Mouse (Mus musculus) brain, embryonic 14.5 days (tissue): ENCODE measurements around the gene Cacna1d.

Experiments
- CTCF ChIP-seq: fragments of 200-500 bp; IDR thresholded peaks from 2 replicates; pipeline ENCODE4 v1.5.1; 2012; ENCODE audit warnings: inconsistent platforms, mild to moderate bottlenecking, moderate library complexity, borderline replicate concordance; ENCODE audit not compliant: insufficient read depth, insufficient read length; ENCODE audit errors: extremely low read depth
- POLR2A ChIP-seq: fragments of 200-500 bp; IDR thresholded peaks from 2 replicates; pipeline ENCODE4 v1.6.1; 2012; ENCODE audit warnings: mild to moderate bottlenecking, inconsistent platforms, borderline replicate concordance; ENCODE audit not compliant: poor library complexity, insufficient read depth, insufficient read length, severe bottlenecking; ENCODE audit errors: extremely low read depth

- TF ChIP-seq CTCF (no peak), POLR2A (no peak)
These were observed 62.5 kb downstream of the Cacna1d start for GRCm38 (mm10) chr14:30428757-30429156.
